Mouse (Mus musculus) left cerebral cortex, adult 2 months (tissue): ENCODE data around the gene 2010111I01Rik. TPM values are rescaled to one million over a fixed set of nuclear protein-coding genes. Genes with fewer than 3 reads are reported as not detected.
"Not testable (repeated sequence)": the region's sequence is repeated elsewhere in the genome, so short reads cannot be mapped to it uniquely, and the experiment has no call there.

Experiments
- DNase-seq, 2 experiments: peaks; one replicate each; pipeline ENCODE4 v3.0.0; 2021 to 2022; ENCODE audit warnings: low spot score in 2 of 2, mixed read lengths in 1 of 2; ENCODE audit errors: extremely low spot score in 1 of 2
- H3K27ac ChIP-seq: fragments of 200-600 bp; 2 replicates; pipeline ENCODE4 v1.8.1; 2022
- H3K4me3 ChIP-seq: fragments of 200-600 bp; 2 replicates; pipeline ENCODE4 v1.8.1; 2022
- CTCF ChIP-seq: fragments of 200-600 bp; IDR thresholded peaks from 2 replicates; pipeline ENCODE4 v1.8.1; 2022; ENCODE audit warnings: antibody characterized with exemption, mild to moderate bottlenecking, moderate library complexity
- intact Hi-C: fragments of 180-260 bp; cut with DNase I; formaldehyde crosslinking; loops from one replicate; pipeline ENCODE4 v1.15.1; 2025
- total RNA-seq, 2 experiments: library from RNA; stranded (reverse); gene quantifications; 2 replicates each; pipeline ENCODE4 v1.2.3; 2021

2010111I01Rik gene
- total RNA-seq, 2 experiments from 2014 or later: 122 to 140 TPM

- H3K4me3 ChIP-seq: no peak overlapping the region
- no peak for TF ChIP-seq CTCF
- intact Hi-C loops: no loop called here
- peak overlapping the region; percentile 66; the same call in 1 of the 2 replicates for H3K27ac ChIP-seq
- DNase-seq: no peak
Observed at GRCm38 (mm10) chr13:63301764-63302209, 337.1 kb downstream of the 2010111I01Rik start.

- Histone ChIP-seq H3K4me3 (no peak overlapping the region), H3K27ac (peak overlapping the region; percentile 66)
- TF ChIP-seq CTCF: no peak
- intact Hi-C loops: no loop called here
- no peak for DNase-seq
Observed at GRCm38 (mm10) chr13:63302381-63302780, 337.7 kb downstream of the 2010111I01Rik start.

DNA sequence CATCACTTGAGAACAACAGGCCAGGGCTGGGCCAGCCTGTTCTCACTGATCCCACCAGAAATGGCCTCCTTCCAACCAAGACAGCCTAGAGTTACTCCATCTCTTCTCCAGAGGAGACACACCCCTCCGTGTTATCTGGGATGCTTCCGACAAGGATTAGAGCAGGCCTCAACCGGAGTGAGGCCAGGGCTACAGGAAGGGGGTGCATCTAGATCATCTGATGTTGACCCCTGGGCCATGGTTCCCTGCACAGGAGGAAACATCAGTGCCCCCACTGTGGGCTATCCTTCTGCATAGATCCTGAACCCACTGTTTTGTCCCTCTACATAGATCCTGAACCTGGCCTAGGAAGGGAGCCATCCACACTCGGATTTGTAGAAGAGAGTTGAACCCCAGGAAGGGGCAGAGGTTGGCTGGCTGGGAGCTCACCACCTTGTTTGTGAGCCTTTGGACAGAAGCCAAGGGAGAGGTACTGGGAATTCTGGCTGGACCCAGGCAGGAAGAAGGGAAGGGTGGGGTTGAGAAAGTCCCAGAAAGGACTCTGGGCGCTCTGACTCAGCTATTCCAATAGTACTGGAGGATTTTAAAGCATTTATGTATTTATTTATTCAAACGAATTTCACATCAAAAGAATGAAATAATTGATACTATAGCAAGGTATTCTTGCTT, 339.6 kb downstream of the 2010111I01Rik start:
- H3K4me3 ChIP-seq: no peak overlapping the region
- DNase-seq: no peak
- intact Hi-C loops: no loop called here
- H3K27ac ChIP-seq: peak overlapping the region; percentile 59
- TF ChIP-seq CTCF: no peak

- peak overlapping the region; percentile 59; the same call in 1 of the 2 replicates for H3K27ac ChIP-seq
Observed at GRCm38 (mm10) chr13:63304799-63305159, 340.1 kb downstream of the 2010111I01Rik start.

DNA sequence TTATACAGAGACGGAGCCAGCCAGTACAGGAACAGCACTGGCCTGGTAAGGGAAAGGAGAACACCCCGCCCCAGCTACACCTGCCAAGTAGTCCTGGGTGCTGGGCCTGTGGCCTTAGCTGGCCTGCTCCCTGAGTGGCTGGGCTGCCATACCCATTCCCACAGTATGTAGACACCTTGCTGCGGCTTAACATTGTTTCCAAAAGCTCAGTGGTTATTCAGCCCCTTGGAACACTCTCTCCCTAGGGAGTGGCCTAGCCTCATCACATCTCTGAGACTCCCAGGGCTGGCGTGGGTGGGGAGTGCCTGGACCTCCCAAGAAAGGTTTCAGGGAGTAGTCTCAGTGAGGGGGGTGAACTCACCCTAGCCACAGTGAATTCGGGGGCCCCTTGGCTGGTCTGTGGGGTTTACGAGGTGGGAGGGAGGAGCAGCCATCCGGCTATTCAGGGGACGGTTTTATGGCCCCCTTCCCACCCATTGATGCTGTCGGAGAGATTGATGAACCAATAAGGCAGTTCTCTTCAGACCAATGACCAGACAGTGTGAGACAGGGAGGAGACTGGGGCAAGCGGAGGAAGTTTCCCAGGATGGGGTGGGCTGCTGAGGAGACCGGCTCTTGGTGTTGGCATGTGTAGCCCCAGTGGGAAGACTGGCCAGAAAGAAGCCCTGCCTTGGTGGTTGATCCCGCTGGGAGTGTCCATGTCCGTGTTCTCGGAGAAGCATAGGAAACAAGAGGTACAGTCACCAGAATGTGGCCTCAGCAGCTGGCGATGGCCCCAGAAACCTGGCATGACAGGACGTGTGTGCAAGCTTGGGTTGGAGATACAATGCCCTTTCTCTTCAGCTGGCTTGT, 340.7 kb downstream of the 2010111I01Rik start:
- Histone ChIP-seq H3K27ac (peak overlapping the region; percentile 54), H3K4me3 (no peak overlapping the region)
- TF ChIP-seq CTCF: no peak
- intact Hi-C loops: no loop called here
- no peak for DNase-seq

More at GRCm38 (mm10) chr13:63304799-63305159, 340.1 kb downstream of the 2010111I01Rik start:
- no peak for DNase-seq
- intact Hi-C loops: no loop called here
- TF ChIP-seq CTCF: no peak
- no peak overlapping the region for H3K4me3 ChIP-seq

GRCm38 (mm10) chr13:63306768-63307167, 342.1 kb downstream of the 2010111I01Rik start:
- Histone ChIP-seq H3K27ac (peak overlapping the region; percentile 64; the same call in 1 of the 2 replicates), H3K4me3 (no peak overlapping the region)
- TF ChIP-seq CTCF: no peak
- peak in 1 of 2 experiments; percentile 55 for DNase-seq
- intact Hi-C loops: no loop called here

DNA sequence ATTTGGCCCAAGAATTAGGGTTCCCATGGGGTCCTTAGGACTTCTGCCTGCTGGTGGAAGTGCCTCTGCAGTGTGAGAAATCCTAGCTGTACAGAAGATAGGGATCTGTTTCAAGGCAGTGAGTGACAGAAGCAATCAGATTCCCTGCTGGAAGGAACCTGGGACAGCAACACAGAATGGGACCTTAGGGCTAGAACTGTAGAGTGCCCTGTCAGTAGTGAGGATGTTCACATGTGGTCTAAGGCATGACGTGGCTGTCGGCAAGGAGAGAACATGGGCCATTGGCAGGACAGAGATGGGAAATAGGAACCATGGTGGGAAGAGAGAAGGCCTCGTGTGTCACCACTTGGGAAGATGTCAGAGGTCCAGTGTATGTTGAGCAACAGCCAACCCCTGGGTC, 344.9 kb downstream of the 2010111I01Rik start:
- H3K27ac ChIP-seq: no peak overlapping the region
- no peak overlapping the region for H3K4me3 ChIP-seq
- TF ChIP-seq CTCF: no peak
- no peak for DNase-seq
- intact Hi-C loops: no loop called here

DNA sequence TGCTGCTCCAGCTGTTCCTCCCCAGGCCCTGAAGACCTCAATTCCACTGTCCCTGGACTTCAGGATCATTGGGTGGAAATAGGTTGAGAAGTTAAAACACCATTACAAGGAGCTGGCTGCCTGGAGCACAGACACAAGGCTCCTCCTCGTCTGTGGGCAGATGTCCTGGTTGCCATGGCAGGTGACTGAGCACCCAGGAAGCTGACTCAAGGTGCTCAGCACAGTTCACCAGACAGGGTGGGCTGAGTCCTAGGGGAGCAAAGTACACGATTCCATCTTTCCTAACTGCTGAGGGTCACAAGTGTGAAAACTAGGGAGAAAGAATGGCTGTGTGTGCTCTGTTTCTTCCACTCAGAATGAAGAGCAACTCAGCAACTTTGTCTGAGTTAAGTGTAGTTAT, 346.5 kb downstream of the 2010111I01Rik start:
- H3K27ac ChIP-seq: no peak overlapping the region
- no peak overlapping the region for H3K4me3 ChIP-seq
- DNase-seq: no peak
- intact Hi-C loops: no loop called here
- TF ChIP-seq CTCF: no peak

- TF ChIP-seq CTCF: no peak
- Histone ChIP-seq H3K4me3 (no peak overlapping the region), H3K27ac (no peak overlapping the region)
- DNase-seq: no peak
- intact Hi-C loops: no loop called here
Observed at GRCm38 (mm10) chr13:63313247-63313646, 348.6 kb downstream of the 2010111I01Rik start.

GRCm38 (mm10) chr13:63313748-63314607, 349.3 kb downstream of the 2010111I01Rik start:
- Histone ChIP-seq H3K27ac (no peak overlapping the region), H3K4me3 (no peak overlapping the region)
- no peak for DNase-seq

GRCm38 (mm10) chr13:63314608-63314920, 349.9 kb downstream of the 2010111I01Rik start:
- TF ChIP-seq CTCF: no peak
- intact Hi-C loops: no loop called here
- Histone ChIP-seq H3K4me3 (no peak overlapping the region), H3K27ac (no peak overlapping the region)
- no peak for DNase-seq

More at GRCm38 (mm10) chr13:63313748-63314607, 349.3 kb downstream of the 2010111I01Rik start:
- intact Hi-C loops: no loop called here
- no peak for TF ChIP-seq CTCF

- H3K4me3 ChIP-seq, H3K27ac ChIP-seq, intact Hi-C loops, DNase-seq: not testable (repeated sequence)
Observed at GRCm38 (mm10) chr13:63315111-63315510, 350.4 kb downstream of the 2010111I01Rik start.
